Mouse (Mus musculus) C2C12 (cell line): ENCODE results near the gene Gm20696. TPM values are rescaled to one million over a fixed set of nuclear protein-coding genes. Genes with fewer than 3 reads are reported as not detected.

Source experiments
- H3K27me3 ChIP-seq: one replicate; pipeline ENCODE4 v1.6.1; 2011; ENCODE audit not compliant: control insufficient read depth, insufficient read depth, insufficient read length
- H3K36me3 ChIP-seq: one replicate; pipeline ENCODE4 v1.6.1; 2011; ENCODE audit not compliant: control insufficient read depth, insufficient read depth
- H3K4me3 ChIP-seq: one replicate; pipeline ENCODE4 v1.5.1; 2011; ENCODE audit warnings: mild to moderate bottlenecking, control low read depth; ENCODE audit not compliant: poor library complexity, insufficient read depth, severe bottlenecking
- H3K79me2 ChIP-seq: one replicate; pipeline ENCODE4 v1.6.1; 2011; ENCODE audit not compliant: control insufficient read depth, insufficient read depth
- H3K79me3 ChIP-seq: one replicate; pipeline ENCODE4 v1.6.1; 2011; ENCODE audit warnings: low read depth, control low read depth
- H3ac ChIP-seq: one replicate; pipeline ENCODE3; 2011; ENCODE audit warnings: low read depth; ENCODE audit not compliant: control insufficient read depth, insufficient read length
- CEBPB ChIP-seq: IDR thresholded peaks from one replicate; pipeline ENCODE4 v1.6.1; 2011; ENCODE audit warnings: low read depth, mild to moderate bottlenecking, control low read depth, moderate library complexity
- CTCF ChIP-seq: IDR thresholded peaks from one replicate; pipeline ENCODE4 v1.5.1; 2011; ENCODE audit not compliant: control insufficient read depth, insufficient read depth, insufficient read length
- FOSL1 ChIP-seq: IDR thresholded peaks from one replicate; pipeline ENCODE4 v1.8.0; 2011; ENCODE audit warnings: mild to moderate bottlenecking, low read length; ENCODE audit not compliant: poor library complexity, insufficient read depth, severe bottlenecking
- MAX ChIP-seq: IDR thresholded peaks from one replicate; pipeline ENCODE4 v1.6.1; 2011; ENCODE audit warnings: mild to moderate bottlenecking, control low read depth
- MYOD1 ChIP-seq: IDR thresholded peaks from one replicate; pipeline ENCODE4 v1.6.1; 2011; ENCODE audit warnings: low read depth; ENCODE audit not compliant: control insufficient read depth, insufficient read length
- MYOG ChIP-seq: IDR thresholded peaks from one replicate; pipeline ENCODE4 v1.6.1; 2011; ENCODE audit not compliant: control insufficient read depth, insufficient read length; ENCODE audit errors: extremely low read depth
- USF1 ChIP-seq: IDR thresholded peaks from one replicate; pipeline ENCODE4 v1.6.1; 2011; ENCODE audit warnings: low read depth, mild to moderate bottlenecking, control low read depth, moderate library complexity
- polyA plus RNA-seq: library from polyadenylated mRNA; unstranded; fragments of >200 nt; fragmentation: generic; extraction: Trizol; gene quantifications from one replicate; pipeline ENCODE4 v1.2.1, GENCODE M21; 2012; ENCODE audit warnings: missing spikeins

Gene Gm20696
- polyA plus RNA-seq, 1 experiment = 0.20 TPM

DNA sequence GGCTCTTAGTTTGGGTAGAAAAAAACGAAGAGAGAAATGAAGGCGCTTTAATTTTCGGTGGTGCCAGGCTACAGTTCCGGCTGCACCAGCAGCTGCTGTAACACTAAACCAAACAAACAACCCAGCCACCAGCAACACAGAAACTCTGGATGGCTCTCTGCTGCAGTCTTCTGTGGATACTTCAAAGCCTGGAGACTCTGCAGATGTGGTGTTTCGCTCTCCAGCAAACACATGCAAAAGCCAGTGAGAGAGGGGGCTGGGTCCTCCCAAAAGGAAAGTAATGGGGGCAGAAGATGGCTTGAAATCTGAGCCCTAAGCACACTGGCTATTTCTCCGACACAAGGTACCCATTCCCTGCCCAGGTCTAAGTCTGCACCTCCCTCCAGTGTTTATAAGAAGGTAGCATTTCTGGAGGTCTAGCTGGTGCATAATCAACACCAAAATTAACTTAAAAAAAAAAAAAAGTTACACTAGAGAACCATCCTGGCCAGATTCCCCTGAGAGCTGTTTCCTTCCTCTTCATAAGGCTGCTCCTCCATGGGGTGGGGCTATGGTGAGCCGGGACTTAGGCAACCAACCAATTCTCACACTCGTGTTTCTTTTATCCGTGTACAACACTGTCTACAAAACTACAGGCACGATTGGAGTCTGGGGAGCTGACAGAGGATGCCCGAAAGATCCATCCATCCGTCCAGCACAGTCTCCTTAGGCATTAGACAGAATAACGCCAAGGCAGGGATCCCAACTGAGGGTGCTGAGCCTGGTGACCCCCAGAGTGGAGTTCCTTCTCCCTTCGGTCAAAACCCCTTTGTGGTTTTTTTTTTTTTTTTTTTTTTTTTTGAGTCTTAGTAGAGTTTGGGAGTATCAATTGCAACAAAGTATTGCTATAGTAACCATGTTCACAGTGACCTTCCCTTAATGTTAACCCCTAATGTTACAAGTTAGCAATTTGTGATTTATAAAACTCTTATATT lies 55.9 kb downstream of the Gm20696 start:
- H3K4me3 ChIP-seq = no peak overlapping the region
- no peak for TF ChIP-seq CTCF
- TF ChIP-seq FOSL1 = no peak
- no peak for TF ChIP-seq MYOG
- TF ChIP-seq MYOD1 = no peak
- TF ChIP-seq USF1 = no peak
- TF ChIP-seq CEBPB = no peak
- TF ChIP-seq MAX = no peak
- H3K36me3 ChIP-seq = no peaks in the 10 kb centered on the region
- H3K79me3 ChIP-seq = no peaks in the 10 kb centered on the region
- H3K79me2 ChIP-seq = no peaks in the 10 kb centered on the region
- H3K27me3 ChIP-seq = no peaks in the 10 kb centered on the region
- H3ac ChIP-seq = no peak overlapping the region

DNA sequence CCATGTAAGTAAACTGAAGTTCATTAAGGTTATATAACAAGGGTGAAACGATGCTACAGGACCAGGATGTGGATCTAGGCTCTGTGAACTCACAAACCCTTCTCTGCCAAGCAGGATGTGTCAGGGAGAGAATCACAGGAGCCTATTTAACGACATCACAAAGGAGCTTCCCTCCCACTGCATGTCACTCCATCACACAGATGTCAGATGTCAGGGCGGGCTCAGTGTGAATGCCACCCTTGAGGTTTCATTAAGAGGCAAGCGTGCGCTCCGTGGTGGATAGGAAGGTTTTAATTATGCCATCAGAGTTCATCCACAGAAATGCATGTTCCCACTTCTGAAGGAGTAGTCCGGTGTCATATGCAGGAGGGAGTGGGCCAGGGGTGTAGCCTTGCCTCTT lies 60.5 kb downstream of the Gm20696 start:
- Histone ChIP-seq H3K36me3 (no peaks in the 10 kb centered on the region), H3K27me3 (no peaks in the 10 kb centered on the region), H3ac (no peak overlapping the region), H3K79me2 (no peaks in the 10 kb centered on the region), H3K79me3 (no peaks in the 10 kb centered on the region), H3K4me3 (no peak overlapping the region)
- TF ChIP-seq FOSL1 (no peak), CTCF (no peak), MYOD1 (no peak), USF1 (no peak), MYOG (no peak), CEBPB (no peak), MAX (no peak)

DNA sequence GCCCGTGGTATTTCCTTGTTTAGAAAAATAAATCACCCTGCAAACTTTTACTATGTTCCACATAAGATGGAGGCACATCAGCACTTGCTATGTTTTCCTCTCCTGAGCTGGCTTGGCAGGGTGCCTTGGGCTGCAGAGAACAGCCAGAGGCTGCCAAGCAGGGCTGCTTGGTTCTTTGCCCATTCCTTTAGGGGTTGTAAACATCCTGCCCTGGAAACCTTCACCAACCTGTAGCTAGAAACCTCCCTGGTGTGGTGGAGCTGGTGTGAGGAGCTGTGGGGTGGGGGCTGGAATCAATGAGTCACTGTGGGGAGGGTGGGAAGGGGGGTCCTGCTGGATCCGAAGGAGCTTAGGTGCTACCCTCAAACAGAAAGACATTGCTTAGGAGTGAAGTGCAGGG lies 61.8 kb downstream of the Gm20696 start:
- Histone ChIP-seq H3K79me3 (no peaks in the 10 kb centered on the region), H3ac (no peak overlapping the region), H3K79me2 (no peaks in the 10 kb centered on the region), H3K4me3 (no peak overlapping the region), H3K36me3 (no peaks in the 10 kb centered on the region), H3K27me3 (no peaks in the 10 kb centered on the region)
- TF ChIP-seq FOSL1 (no peak), MYOD1 (no peak), MYOG (no peak), CTCF (no peak), USF1 (no peak), CEBPB (no peak), MAX (no peak)

DNA sequence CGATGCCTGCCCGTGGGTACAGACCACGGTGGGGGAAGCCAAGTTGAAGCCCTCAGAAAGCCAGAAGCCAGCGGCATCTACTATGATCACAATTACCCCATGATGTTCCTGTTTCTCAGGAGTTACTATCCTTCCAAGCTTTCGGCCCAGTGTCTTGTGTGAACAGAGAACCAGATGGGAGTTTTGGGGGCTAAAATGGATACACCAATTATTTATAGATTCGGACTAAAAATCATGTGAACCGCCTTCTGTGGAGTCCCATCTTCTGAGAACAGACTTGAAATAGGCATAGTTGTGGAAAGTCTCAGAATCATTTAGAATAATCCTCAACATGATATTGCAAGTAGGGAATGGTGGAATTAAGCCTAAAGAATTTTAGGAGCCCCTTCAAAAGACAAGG lies 64.2 kb downstream of the Gm20696 start:
- TF ChIP-seq MYOD1 (no peak), CTCF (no peak), FOSL1 (no peak), MAX (no peak), CEBPB (no peak), USF1 (no peak), MYOG (no peak)
- H3K79me2 ChIP-seq = no peaks in the 10 kb centered on the region

DNA sequence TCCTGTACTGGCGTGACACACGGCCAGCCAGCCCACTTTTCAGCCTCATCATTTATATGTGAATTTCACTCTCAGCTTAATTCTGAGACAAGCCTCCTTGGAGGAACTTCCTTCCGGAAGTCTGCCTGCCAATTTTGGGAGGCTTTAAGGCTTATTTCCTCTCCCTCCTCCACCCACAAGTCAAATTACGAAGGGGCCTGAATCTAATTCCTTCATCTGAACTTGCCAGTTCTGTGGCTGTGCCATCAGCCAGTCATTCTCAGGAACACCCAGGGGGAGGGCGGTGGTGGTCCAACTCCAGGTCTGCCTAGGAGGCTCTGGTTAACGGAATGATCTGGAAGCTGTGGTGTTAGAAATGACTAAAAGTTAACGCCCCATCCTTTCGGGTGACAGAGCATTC lies 65.7 kb downstream of the Gm20696 start:
- H3K79me2 ChIP-seq = no peaks in the 10 kb centered on the region
- H3K36me3 ChIP-seq = no peaks in the 10 kb centered on the region
- no peak overlapping the region for H3ac ChIP-seq
- H3K4me3 ChIP-seq = no peak overlapping the region
- no peak for TF ChIP-seq CTCF
- no peak for TF ChIP-seq MYOD1
- TF ChIP-seq FOSL1 = no peak
- no peak for TF ChIP-seq CEBPB
- H3K27me3 ChIP-seq = no peaks in the 10 kb centered on the region
- H3K79me3 ChIP-seq = no peaks in the 10 kb centered on the region

More for the DNA sequence above, 64.2 kb downstream of the Gm20696 start:
- no peak overlapping the region for H3ac ChIP-seq
- H3K79me3 ChIP-seq = no peaks in the 10 kb centered on the region
- no peaks in the 10 kb centered on the region for H3K27me3 ChIP-seq
- H3K36me3 ChIP-seq = no peaks in the 10 kb centered on the region
- H3K4me3 ChIP-seq = no peak overlapping the region
